Mouse (Mus musculus) ES-E14 (cell line): Measurements from ENCODE around the gene Spata18.

ENCODE experiments used
- MAFK ChIP-seq: IDR thresholded peaks from 2 replicates; pipeline ENCODE4 v1.6.1; 2014; ENCODE audit warnings: mild to moderate bottlenecking, low read depth, low read length, inconsistent platforms; ENCODE audit not compliant: insufficient read depth
- ZNF384 ChIP-seq: IDR thresholded peaks from 2 replicates; pipeline ENCODE4 v1.6.1; 2012; ENCODE audit warnings: low read depth, low read length, inconsistent platforms

DNA sequence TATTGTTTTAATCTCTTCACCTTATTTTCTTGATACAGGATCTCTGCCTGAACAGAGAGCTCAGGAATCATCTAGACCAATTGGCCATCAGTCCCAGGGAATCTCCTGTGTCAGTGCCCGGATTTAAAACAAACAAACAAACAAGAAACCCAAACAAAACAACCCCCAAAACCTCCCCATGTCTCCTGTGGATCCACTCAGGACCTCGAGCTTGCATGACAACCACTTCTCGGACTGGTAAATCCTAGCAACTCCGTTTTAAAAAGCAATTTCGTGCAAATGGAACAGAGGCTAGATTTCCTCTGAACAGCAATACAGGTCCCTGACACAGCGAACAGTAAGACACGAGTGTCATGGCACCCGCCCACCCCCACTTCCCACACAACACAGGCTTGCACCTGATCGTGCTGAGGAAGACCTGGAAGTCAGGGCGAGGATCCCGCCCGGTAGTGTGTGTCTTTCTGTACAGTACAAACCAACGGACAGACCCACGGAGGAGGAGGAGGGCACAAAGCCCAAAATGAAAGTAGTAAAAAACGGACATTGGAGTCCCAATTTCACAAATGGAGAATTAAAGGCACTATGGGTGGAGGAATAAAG lies 714 bp upstream of the Spata18 start:
- no peak for TF ChIP-seq ZNF384
- no peak for TF ChIP-seq MAFK
